Mouse (Mus musculus): ENCODE measurements around the gene Apon. TPM values are rescaled to one million over a fixed set of nuclear protein-coding genes. Genes with fewer than 3 reads are reported as not detected.
A peak's percentile ranks its signal among the peaks of the same experiment; 100 is the strongest.
"Not testable (repeated sequence)": the region's sequence is repeated elsewhere in the genome, so short reads cannot be mapped to it uniquely, and the experiment has no call there.

The Apon gene
- polyA plus RNA-seq, 1 experiment from 2014 or later = 0.17 TPM

DNA sequence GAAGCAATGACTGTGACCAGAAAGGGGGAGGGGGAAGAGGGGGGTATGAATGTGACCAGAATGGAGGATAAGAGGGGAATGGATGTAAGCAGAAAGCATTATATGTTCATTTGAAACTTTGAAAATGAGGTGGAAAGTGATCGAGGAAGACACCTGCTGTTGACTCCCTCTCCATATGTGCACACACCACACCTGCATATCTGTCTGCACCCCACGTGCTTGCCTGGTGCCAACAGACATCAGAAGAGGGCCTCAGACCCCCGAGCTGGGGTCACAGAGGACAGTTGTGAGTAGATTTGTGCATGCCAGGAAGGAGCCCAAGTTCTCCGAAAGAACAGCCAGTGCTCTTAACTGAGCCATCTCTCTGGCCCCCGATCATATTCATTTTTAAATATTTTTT lies 6.0 kb downstream of the Apon start:
- H3K27ac ChIP-seq (replicated peaks) = no peak overlapping the region
- 81% methylated on average over 5 of the region's 5 CpGs for WGBS
- no peak for ATAC-seq (ENCODE audit: extremely low read depth, insufficient number of reproducible peaks, low FRiP score, low TSS enrichment)
- H3K4me3 ChIP-seq = no peak overlapping the region
- no peak overlapping the region for H3K9ac ChIP-seq
- H3K36me3 ChIP-seq = no peaks in the 10 kb centered on the region
- H3K4me2 ChIP-seq = no peak overlapping the region
- H3K27me3 ChIP-seq (replicated peaks) = no peaks in the 10 kb centered on the region
- no peaks in the 10 kb centered on the region for H3K9me3 ChIP-seq
- no peaks in the 10 kb centered on the region for H3K4me1 ChIP-seq

DNA sequence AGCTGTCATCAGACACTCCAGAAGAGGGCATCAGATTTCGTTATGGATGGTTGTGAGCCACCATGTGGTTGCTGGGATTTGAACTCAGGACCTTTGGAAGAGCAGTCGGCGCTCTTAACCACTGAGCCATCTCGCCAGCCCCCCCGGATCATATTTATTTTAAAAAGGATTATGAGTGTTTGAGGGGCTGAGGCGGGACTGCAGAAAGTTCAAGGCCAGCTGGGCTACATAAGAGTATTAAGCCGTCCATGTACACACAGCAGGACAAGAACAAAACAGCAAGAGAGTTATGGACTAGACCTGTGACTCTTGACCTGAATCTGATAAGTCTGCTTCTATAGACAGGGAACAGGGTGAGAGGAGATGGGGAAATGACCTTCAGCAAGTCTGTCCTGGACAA lies 6.5 kb downstream of the Apon start:
- ATAC-seq (ENCODE audit: extremely low read depth, insufficient number of reproducible peaks, low FRiP score, low TSS enrichment); H3K27ac ChIP-seq (replicated peaks); H3K36me3 ChIP-seq; H3K27me3 ChIP-seq (replicated peaks); H3K9me3 ChIP-seq; H3K4me3 ChIP-seq; H3K4me1 ChIP-seq; H3K4me2 ChIP-seq; H3K9ac ChIP-seq: not testable (repeated sequence)
- 79% methylated on average over 7 of the region's 7 CpGs for WGBS

GRCm38 (mm10) chr10:128262300-128262699 lies 8.4 kb downstream of the Apon start:
- H3K36me3 ChIP-seq = no peaks in the 10 kb centered on the region
- H3K27ac ChIP-seq (replicated peaks) = no peak overlapping the region
- no peaks in the 10 kb centered on the region for H3K27me3 ChIP-seq (replicated peaks)
- H3K4me1 ChIP-seq = no peaks in the 10 kb centered on the region
- whole genome bisulfite sequencing = 46% methylated on average over 22 of the region's 22 CpGs
- no peak for ATAC-seq (ENCODE audit: extremely low read depth, insufficient number of reproducible peaks, low FRiP score, low TSS enrichment)
- H3K9me3 ChIP-seq = no peaks in the 10 kb centered on the region
- peak overlapping the region; percentile 20 for H3K4me3 ChIP-seq
- peak overlapping the region; percentile 31 for H3K4me2 ChIP-seq
- H3K9ac ChIP-seq = no peak overlapping the region

DNA sequence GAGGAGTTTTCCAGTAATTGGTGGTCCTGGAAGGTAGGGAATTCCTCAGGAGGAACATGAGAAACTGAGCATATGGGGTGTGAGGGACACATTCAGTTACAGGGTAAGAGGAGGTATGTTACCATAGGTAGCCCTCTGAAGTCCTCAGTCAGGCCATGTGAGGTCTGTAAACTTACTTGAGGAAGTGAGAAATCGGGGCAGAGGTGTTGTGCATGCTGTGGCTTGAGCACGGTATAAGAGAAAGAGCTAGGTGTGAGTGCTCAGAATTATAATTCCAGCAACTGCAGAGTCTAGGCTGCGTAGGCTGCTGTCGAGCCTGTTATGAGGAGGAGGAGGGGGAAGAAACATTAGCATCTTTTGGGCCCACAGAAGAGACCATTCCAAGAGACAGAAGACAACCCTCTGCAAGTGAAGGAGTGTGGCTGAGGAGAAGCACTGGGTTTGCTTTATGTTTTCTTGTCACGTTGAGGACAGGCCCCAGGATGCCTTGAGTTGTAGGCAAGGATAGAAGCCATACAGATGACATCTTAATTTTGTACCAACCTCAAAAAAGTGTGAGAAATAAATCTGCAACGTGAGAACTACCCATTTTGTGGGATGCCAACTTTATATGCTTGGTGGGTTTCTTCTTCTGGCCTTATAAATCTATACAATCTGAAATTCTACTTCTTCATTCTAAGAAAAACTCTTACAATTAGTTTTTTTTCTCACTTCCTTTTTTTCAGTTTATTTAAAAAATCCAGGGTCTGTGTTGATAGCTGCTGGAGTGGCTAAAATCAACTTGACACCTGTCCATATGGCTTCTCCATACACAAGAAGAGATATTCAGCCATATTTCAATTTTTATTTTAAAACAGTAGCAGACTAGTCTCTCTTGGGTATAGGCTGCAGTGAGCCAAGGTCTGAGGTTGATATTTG lies 9.8 kb downstream of the Apon start:
- Histone ChIP-seq H3K4me2 (no peak overlapping the region), H3K27me3 (replicated peaks) (no peaks in the 10 kb centered on the region), H3K9ac (no peak overlapping the region), H3K9me3 (no peaks in the 10 kb centered on the region), H3K4me3 (no peak overlapping the region), H3K36me3 (no peaks in the 10 kb centered on the region), H3K4me1 (no peaks in the 10 kb centered on the region), H3K27ac (replicated peaks) (no peak overlapping the region)
- no peak for ATAC-seq (ENCODE audit: extremely low read depth, insufficient number of reproducible peaks, low FRiP score, low TSS enrichment)
- WGBS = 73% methylated on average over 6 of the region's 6 CpGs

DNA sequence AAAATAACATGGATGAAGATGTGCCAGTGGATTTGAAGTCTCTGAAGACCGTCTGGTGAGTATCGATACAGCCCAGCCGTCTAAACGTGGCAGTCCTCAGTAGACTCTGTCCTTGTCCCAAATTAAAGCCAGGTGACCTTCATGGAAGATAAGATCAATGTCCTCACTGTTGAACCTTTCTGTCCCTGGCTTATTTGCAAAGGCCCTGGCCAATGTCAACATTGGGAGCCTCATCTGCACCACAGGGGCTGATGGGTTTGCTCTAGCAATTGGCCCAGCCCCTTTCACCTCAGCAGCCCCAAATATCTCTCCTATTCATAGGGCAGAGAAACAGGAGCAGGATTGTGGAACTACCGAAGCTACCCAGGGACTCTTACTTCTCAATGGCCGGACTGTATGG lies 14.5 kb downstream of the Apon start, which contains the start of gene Apof:
Gene Apof, plus strand, starts transcription at position 301 of the 400 bp plus-strand sequence.
- Histone ChIP-seq H3K4me3 (no peak within 1 kb of the TSS), H3K9ac (no peak within 1 kb of the TSS), H3K4me2 (no peak within 1 kb of the TSS), H3K36me3 (no peaks in the 10 kb centered on the region), H3K4me1 (peaks cover 13% of the 10 kb centered on the region), H3K9me3 (no peaks in the 10 kb centered on the region), H3K27me3 (replicated peaks) (no peaks in the 10 kb centered on the region), H3K27ac (replicated peaks) (no peak within 1 kb of the TSS)
- no peak for ATAC-seq (ENCODE audit: extremely low read depth, insufficient number of reproducible peaks, low FRiP score, low TSS enrichment)
- WGBS = 60% methylated on average over 6 of the region's 6 CpGs

DNA sequence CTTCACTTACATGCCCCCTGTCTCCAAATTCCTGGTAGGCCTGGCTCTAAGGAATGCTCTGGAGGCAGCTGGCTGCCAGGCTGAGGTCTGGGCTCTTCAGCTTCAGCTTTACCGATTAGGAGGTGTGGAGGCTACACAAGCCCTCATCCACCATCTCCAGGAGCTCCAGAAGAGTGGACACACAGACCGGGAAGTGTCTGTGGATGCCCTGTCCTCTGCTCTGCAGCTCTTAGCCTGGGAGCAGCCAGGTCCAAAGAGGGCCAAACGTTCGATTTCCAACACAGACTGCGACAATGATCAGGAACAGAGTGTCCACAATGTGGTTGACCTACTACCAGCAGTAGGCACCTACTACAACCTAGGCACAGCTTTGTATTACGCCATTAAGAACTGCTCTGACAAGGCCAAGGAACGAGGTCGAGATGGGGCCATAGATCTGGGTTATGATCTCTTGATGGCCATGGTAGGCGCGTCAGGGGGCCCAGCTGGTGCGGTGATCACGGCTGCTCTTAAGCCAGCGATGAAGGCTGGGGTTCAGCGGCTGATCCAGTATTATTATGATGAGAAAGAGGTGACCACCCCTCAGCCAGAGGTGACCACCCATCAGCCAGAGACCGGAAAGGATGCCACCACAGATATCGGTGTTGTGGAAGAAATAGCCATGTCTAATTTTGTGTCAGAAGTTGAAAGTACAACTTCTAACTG lies 15.5 kb downstream of the Apon start:
- peak overlapping the region; percentile 91 for H3K4me3 ChIP-seq
- no peaks in the 10 kb centered on the region for H3K27me3 ChIP-seq (replicated peaks)
- peaks cover 13% of the 10 kb centered on the region for H3K4me1 ChIP-seq
- peak overlapping the region; percentile 76 for H3K4me2 ChIP-seq
- no peaks in the 10 kb centered on the region for H3K36me3 ChIP-seq
- ATAC-seq (ENCODE audit: extremely low read depth, insufficient number of reproducible peaks, low FRiP score, low TSS enrichment) = no peak
- H3K9ac ChIP-seq = no peak overlapping the region
- no peaks in the 10 kb centered on the region for H3K9me3 ChIP-seq
- WGBS = 88% methylated on average over 16 of the region's 16 CpGs
- H3K27ac ChIP-seq (replicated peaks) = no peak overlapping the region

- Histone ChIP-seq H3K36me3 (no peaks in the 10 kb centered on the region), H3K4me2 (peak within 1 kb of the TSS; percentile 76), H3K27me3 (replicated peaks) (no peaks in the 10 kb centered on the region), H3K27ac (replicated peaks) (peak within 1 kb of the TSS; percentile 84), H3K9me3 (no peaks in the 10 kb centered on the region), H3K9ac (peak within 1 kb of the TSS; percentile 89), H3K4me1 (peaks cover 13% of the 10 kb centered on the region), H3K4me3 (peak within 1 kb of the TSS; percentile 91)
- peak; percentile 98 for ATAC-seq (ENCODE audit: extremely low read depth, insufficient number of reproducible peaks, low FRiP score, low TSS enrichment)
- WGBS = under 1% methylated on average over 43 of the region's 43 CpGs
Observed at GRCm38 (mm10) chr10:128270287-128270841, 16.5 kb downstream of the Apon start, which contains the start of gene Stat2. Stat2 (plus strand) TSS chr10:128270559.

DNA sequence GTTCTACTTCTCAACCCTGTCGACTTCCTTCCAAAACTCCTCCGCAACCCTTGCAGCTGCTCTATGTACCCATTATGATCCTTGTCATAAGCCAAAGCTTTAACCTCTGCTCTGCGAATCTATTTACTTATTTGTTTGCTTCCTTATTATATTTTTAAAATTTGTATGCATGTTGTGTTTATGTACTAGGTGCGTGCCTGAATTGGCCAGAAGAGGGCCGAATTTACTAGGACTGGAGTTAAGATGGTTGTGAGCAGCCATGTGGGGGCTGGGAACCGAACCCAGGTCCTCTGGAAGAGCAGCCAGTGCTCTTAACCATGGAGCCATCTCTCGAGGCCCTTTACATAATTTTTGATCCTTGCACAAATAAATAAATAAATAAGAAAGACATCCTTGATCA lies 17.0 kb downstream of the Apon start:
- peak overlapping the region; percentile 76 for H3K4me2 ChIP-seq
- H3K36me3 ChIP-seq = no peaks in the 10 kb centered on the region
- peak overlapping the region; percentile 91 for H3K4me3 ChIP-seq
- 36% methylated on average over 7 of the region's 7 CpGs for WGBS
- peak overlapping the region; percentile 89 for H3K9ac ChIP-seq
- no peaks in the 10 kb centered on the region for H3K9me3 ChIP-seq
- H3K27ac ChIP-seq (replicated peaks) = peak overlapping the region; percentile 84
- no peaks in the 10 kb centered on the region for H3K27me3 ChIP-seq (replicated peaks)
- H3K4me1 ChIP-seq = peaks cover 13% of the 10 kb centered on the region
- no peak for ATAC-seq (ENCODE audit: extremely low read depth, insufficient number of reproducible peaks, low FRiP score, low TSS enrichment)

GRCm38 (mm10) chr10:128271883-128272282 lies 18.0 kb downstream of the Apon start:
- peaks cover 8% of the 10 kb centered on the region for H3K36me3 ChIP-seq
- H3K4me2 ChIP-seq = 0 out of 2 replicates have a peak overlapping the region, but pooled peaks have one; percentile 76
- H3K9me3 ChIP-seq = no peaks in the 10 kb centered on the region
- H3K4me1 ChIP-seq = peaks cover 13% of the 10 kb centered on the region
- no peak overlapping the region for H3K27ac ChIP-seq (replicated peaks)
- no peak overlapping the region for H3K9ac ChIP-seq
- ATAC-seq (ENCODE audit: extremely low read depth, insufficient number of reproducible peaks, low FRiP score, low TSS enrichment) = no peak
- no peak overlapping the region for H3K4me3 ChIP-seq
- no peaks in the 10 kb centered on the region for H3K27me3 ChIP-seq (replicated peaks)
- 55% methylated on average over 2 of the region's 2 CpGs for WGBS

DNA sequence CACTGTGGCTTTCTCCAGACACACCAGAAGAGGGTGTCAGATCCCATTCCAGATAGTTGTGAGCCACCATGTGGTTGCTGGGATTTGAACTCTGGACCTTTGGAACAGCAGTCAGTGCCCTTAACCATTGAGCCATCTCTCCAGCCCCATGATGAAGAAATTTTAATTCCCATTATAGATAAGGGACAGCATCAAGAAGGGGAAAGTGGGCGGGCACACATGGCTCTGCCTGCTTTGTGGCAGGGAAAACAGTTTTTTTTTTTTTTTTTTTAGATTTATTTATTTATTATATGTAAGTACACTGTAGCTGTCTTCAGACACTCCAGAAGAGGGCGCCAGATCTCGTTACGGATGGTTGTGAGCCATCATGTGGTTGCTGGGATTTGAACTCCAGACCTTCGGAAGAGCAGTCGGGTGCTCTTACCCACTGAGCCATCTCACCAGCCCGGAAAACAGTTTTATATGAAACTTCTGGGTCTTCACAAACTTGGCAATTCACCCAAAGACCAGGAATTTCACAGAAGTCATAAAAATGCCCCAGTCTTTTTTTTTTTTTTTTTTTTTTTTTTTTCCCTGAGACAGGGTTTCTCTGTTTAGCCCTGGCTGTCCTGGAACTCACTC lies 19.0 kb downstream of the Apon start:
- not testable (repeated sequence) for H3K27ac ChIP-seq (replicated peaks); H3K4me3 ChIP-seq; H3K9me3 ChIP-seq; H3K4me2 ChIP-seq; H3K9ac ChIP-seq; ATAC-seq (ENCODE audit: extremely low read depth, insufficient number of reproducible peaks, low FRiP score, low TSS enrichment); H3K27me3 ChIP-seq (replicated peaks)
- Histone ChIP-seq H3K4me1 (peaks cover 13% of the 10 kb centered on the region), H3K36me3 (peaks cover 18% of the 10 kb centered on the region)
- WGBS = 80% methylated on average over 5 of the region's 7 CpGs

GRCm38 (mm10) chr10:128275374-128275773 lies 21.5 kb downstream of the Apon start:
- H3K4me1 ChIP-seq; H3K9me3 ChIP-seq; H3K4me2 ChIP-seq; H3K4me3 ChIP-seq; H3K27me3 ChIP-seq (replicated peaks); H3K27ac ChIP-seq (replicated peaks); ATAC-seq (ENCODE audit: extremely low read depth, insufficient number of reproducible peaks, low FRiP score, low TSS enrichment); H3K9ac ChIP-seq: not testable (repeated sequence)
- H3K36me3 ChIP-seq = peaks cover 35% of the 10 kb centered on the region
- 92% methylated on average over 1 of the region's 1 CpGs for WGBS

Measured in heart, embryonic 13.5 days (tissue).